Mouse (Mus musculus): Measurements from ENCODE around the gene Zfp790. TPM values are rescaled to one million over a fixed set of nuclear protein-coding genes. Genes with fewer than 3 reads are reported as not detected.

Zfp790 gene
- polyA plus RNA-seq, 1 experiment: 3.5 TPM

- WGBS: 94% methylated on average over 12 of the region's 12 CpGs
- DNase-seq: no peak
- Histone ChIP-seq H3K4me3 (ENCODE audit: control insufficient read depth, insufficient read depth, low read length) (no peak overlapping the region), H3K4me1 (replicated peaks; ENCODE audit: control insufficient read depth, insufficient read depth, low read length) (no peaks in the 10 kb centered on the region), H3K36me3 (ENCODE audit: control insufficient read depth, insufficient read depth, low read length) (peaks cover 38% of the 10 kb centered on the region), H3K27me3 (ENCODE audit: control insufficient read depth, insufficient read depth, low read length) (no peaks in the 10 kb centered on the region), H3K27ac (ENCODE audit: control insufficient read depth, insufficient read depth, low read length) (no peak overlapping the region)
- TF ChIP-seq POLR2A (IDR thresholded peaks at IDR 0.05; ENCODE audit: control insufficient read depth, extremely low read depth, insufficient read depth, low read length, poor library complexity) (no peak), CTCF (IDR thresholded peaks at IDR 0.05; ENCODE audit: borderline replicate concordance, control insufficient read depth, extremely low read depth, insufficient read depth, low read length, poor library complexity) (no peak)
Observed at GRCm38 (mm10) chr7:29829804-29830203, 13.9 kb downstream of the Zfp790 start.

DNA sequence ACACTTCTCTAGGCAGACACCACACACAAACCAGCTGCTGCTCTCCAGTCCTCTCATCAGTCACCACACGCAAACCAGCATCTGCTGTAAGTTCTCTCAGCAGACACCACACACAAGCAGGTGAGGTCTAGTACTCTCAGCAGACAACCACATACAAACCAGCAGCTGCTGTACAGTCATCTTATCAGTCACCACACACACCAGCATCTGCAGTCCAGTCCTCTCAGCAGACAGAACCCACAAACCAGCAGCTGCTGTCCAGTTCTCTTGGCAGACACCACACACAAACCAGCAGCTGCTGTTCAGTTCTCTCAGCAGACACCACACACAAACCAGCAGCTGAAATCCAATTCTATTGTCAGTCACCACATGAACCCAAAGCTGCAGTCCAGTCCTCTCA lies 20.9 kb downstream of the Zfp790 start:
- TF ChIP-seq POLR2A (IDR thresholded peaks at IDR 0.05; ENCODE audit: control insufficient read depth, extremely low read depth, insufficient read depth, low read length, poor library complexity) (no peak), CTCF (IDR thresholded peaks at IDR 0.05; ENCODE audit: borderline replicate concordance, control insufficient read depth, extremely low read depth, insufficient read depth, low read length, poor library complexity) (no peak)
- Histone ChIP-seq H3K4me1 (replicated peaks; ENCODE audit: control insufficient read depth, insufficient read depth, low read length) (no peaks in the 10 kb centered on the region), H3K4me3 (ENCODE audit: control insufficient read depth, insufficient read depth, low read length) (no peak overlapping the region), H3K27ac (ENCODE audit: control insufficient read depth, insufficient read depth, low read length) (no peak overlapping the region), H3K36me3 (ENCODE audit: control insufficient read depth, insufficient read depth, low read length) (no peaks in the 10 kb centered on the region), H3K27me3 (ENCODE audit: control insufficient read depth, insufficient read depth, low read length) (no peaks in the 10 kb centered on the region)
- WGBS: 94% methylated on average over 1 of the region's 1 CpGs
- DNase-seq: no peak

DNA sequence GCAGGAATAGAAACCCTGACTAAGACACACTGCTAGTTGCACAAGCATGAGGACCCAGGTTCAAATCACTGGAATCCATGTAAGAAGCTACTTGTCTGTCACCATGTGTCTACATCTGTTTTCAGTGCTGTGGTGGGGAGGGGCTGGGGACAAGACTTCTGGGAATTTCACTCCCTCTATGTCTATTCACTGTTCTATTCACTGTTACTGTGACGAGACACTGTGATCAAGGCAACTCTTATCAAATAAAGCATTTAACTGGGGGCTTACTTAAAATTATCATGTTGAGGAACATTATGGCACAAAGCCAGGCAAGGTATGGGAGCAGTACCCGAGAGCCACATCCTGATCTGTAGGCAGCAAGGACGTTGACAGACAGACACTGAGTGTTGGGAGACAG lies 23.3 kb downstream of the Zfp790 start:
- 90% methylated on average over 3 of the region's 3 CpGs for WGBS

GRCm38 (mm10) chr7:29842105-29842504 lies 26.2 kb downstream of the Zfp790 start:
- DNase-seq: no peak
- WGBS: 100% methylated on average over 1 of the region's 1 CpGs
- TF ChIP-seq CTCF (IDR thresholded peaks at IDR 0.05; ENCODE audit: borderline replicate concordance, control insufficient read depth, extremely low read depth, insufficient read depth, low read length, poor library complexity) (no peak), POLR2A (IDR thresholded peaks at IDR 0.05; ENCODE audit: control insufficient read depth, extremely low read depth, insufficient read depth, low read length, poor library complexity) (no peak)
- Histone ChIP-seq H3K27ac (ENCODE audit: control insufficient read depth, insufficient read depth, low read length) (no peak overlapping the region), H3K4me1 (replicated peaks; ENCODE audit: control insufficient read depth, insufficient read depth, low read length) (no peaks in the 10 kb centered on the region), H3K27me3 (ENCODE audit: control insufficient read depth, insufficient read depth, low read length) (no peaks in the 10 kb centered on the region), H3K36me3 (ENCODE audit: control insufficient read depth, insufficient read depth, low read length) (peaks cover 13% of the 10 kb centered on the region), H3K4me3 (ENCODE audit: control insufficient read depth, insufficient read depth, low read length) (no peak overlapping the region)

More for the DNA sequence above, 23.3 kb downstream of the Zfp790 start:
- DNase-seq: no peak
- Histone ChIP-seq H3K4me1 (replicated peaks; ENCODE audit: control insufficient read depth, insufficient read depth, low read length) (no peaks in the 10 kb centered on the region), H3K27me3 (ENCODE audit: control insufficient read depth, insufficient read depth, low read length) (no peaks in the 10 kb centered on the region), H3K4me3 (ENCODE audit: control insufficient read depth, insufficient read depth, low read length) (no peak overlapping the region), H3K36me3 (ENCODE audit: control insufficient read depth, insufficient read depth, low read length) (no peaks in the 10 kb centered on the region), H3K27ac (ENCODE audit: control insufficient read depth, insufficient read depth, low read length) (no peak overlapping the region)
- TF ChIP-seq CTCF (IDR thresholded peaks at IDR 0.05; ENCODE audit: borderline replicate concordance, control insufficient read depth, extremely low read depth, insufficient read depth, low read length, poor library complexity) (no peak), POLR2A (IDR thresholded peaks at IDR 0.05; ENCODE audit: control insufficient read depth, extremely low read depth, insufficient read depth, low read length, poor library complexity) (no peak)

- peaks cover 13% of the 10 kb centered on the region for H3K36me3 ChIP-seq (ENCODE audit: control insufficient read depth, insufficient read depth, low read length)
Observed at GRCm38 (mm10) chr7:29844616-29845015, 28.7 kb downstream of the Zfp790 start.

DNA sequence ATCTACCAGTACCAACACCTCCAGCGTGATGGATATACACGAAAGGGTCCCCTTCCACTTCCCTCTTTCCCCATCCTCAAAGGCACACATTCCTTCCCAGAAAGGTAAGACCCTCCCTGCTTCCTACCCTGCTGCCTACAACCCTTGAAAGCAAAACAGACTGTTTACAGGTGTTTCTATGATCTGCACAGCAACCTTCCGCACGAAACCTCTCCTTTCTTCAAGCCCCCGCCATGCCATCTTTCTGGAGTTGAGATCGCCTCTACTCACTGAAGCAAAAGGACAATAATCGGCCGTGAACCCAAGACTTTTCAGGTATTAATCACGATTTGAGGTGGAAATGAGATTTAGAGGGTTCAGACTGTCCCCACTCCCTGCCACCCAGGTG lies 36.9 kb downstream of the Zfp790 start:
- TF ChIP-seq POLR2A (IDR thresholded peaks at IDR 0.05; ENCODE audit: control insufficient read depth, extremely low read depth, insufficient read depth, low read length, poor library complexity): no peak
- no peak for TF ChIP-seq CTCF (IDR thresholded peaks at IDR 0.05; ENCODE audit: borderline replicate concordance, control insufficient read depth, extremely low read depth, insufficient read depth, low read length, poor library complexity)
- Histone ChIP-seq H3K36me3 (ENCODE audit: control insufficient read depth, insufficient read depth, low read length) (no peaks in the 10 kb centered on the region), H3K27ac (ENCODE audit: control insufficient read depth, insufficient read depth, low read length) (no peak overlapping the region), H3K27me3 (ENCODE audit: control insufficient read depth, insufficient read depth, low read length) (no peaks in the 10 kb centered on the region), H3K4me3 (ENCODE audit: control insufficient read depth, insufficient read depth, low read length) (peak overlapping the region; percentile 85; the same call in 1 of the 2 replicates), H3K4me1 (replicated peaks; ENCODE audit: control insufficient read depth, insufficient read depth, low read length) (peaks cover 6% of the 10 kb centered on the region)
- DNase-seq: no peak
- WGBS: 59% methylated on average over 9 of the region's 9 CpGs

More at GRCm38 (mm10) chr7:29844616-29845015, 28.7 kb downstream of the Zfp790 start:
- Histone ChIP-seq H3K27me3 (ENCODE audit: control insufficient read depth, insufficient read depth, low read length) (no peaks in the 10 kb centered on the region), H3K4me3 (ENCODE audit: control insufficient read depth, insufficient read depth, low read length) (no peak overlapping the region), H3K27ac (ENCODE audit: control insufficient read depth, insufficient read depth, low read length) (no peak overlapping the region), H3K4me1 (replicated peaks; ENCODE audit: control insufficient read depth, insufficient read depth, low read length) (no peaks in the 10 kb centered on the region)
- DNase-seq: no peak
- 95% methylated on average over 5 of the region's 5 CpGs for WGBS
- TF ChIP-seq POLR2A (IDR thresholded peaks at IDR 0.05; ENCODE audit: control insufficient read depth, extremely low read depth, insufficient read depth, low read length, poor library complexity): no peak
- no peak for TF ChIP-seq CTCF (IDR thresholded peaks at IDR 0.05; ENCODE audit: borderline replicate concordance, control insufficient read depth, extremely low read depth, insufficient read depth, low read length, poor library complexity)
